Mouse (Mus musculus) intestine, embryonic 15.5 days (tissue): ENCODE data around the gene 4933415A04Rik. TPM values are rescaled to one million over a fixed set of nuclear protein-coding genes. Genes with fewer than 3 reads are reported as not detected.

ENCODE experiments used
- ATAC-seq: fragments of 200-750 bp; cut with Nextera tagmentation; 2 replicates; pipeline ENCODE4 v1.8.0; 2017; ENCODE audit warnings: moderate TSS enrichment, moderate library complexity
- H3K27ac ChIP-seq: fragments of 300-500 bp; sonication (generic); 2 replicates; pipeline ENCODE4 v1.5.1; 2015; ENCODE audit warnings: mild to moderate bottlenecking, inconsistent platforms
- H3K27me3 ChIP-seq: fragments of 300-500 bp; sonication (generic); replicated peaks from 2 replicates; pipeline ENCODE4 v1.6.1; 2015; ENCODE audit warnings: inconsistent platforms
- H3K36me3 ChIP-seq: fragments of 300-500 bp; sonication (generic); 2 replicates; pipeline ENCODE4 v1.6.1; 2015; ENCODE audit warnings: inconsistent platforms
- H3K4me1 ChIP-seq: fragments of 300-500 bp; sonication (generic); replicated peaks from 2 replicates; pipeline ENCODE4 v1.6.1; 2015; ENCODE audit warnings: inconsistent platforms
- H3K4me2 ChIP-seq: fragments of 300-500 bp; sonication (generic); replicated peaks from 2 replicates; pipeline ENCODE4 v1.6.1; 2015; ENCODE audit warnings: mild to moderate bottlenecking, inconsistent platforms
- H3K4me3 ChIP-seq: fragments of 300-500 bp; sonication (generic); replicated peaks from 2 replicates; pipeline ENCODE4 v1.5.1; 2015; ENCODE audit warnings: inconsistent platforms
- H3K9ac ChIP-seq: fragments of 300-500 bp; sonication (generic); 2 replicates; pipeline ENCODE4 v1.6.1; 2015; ENCODE audit warnings: inconsistent platforms
- H3K9me3 ChIP-seq: fragments of 300-500 bp; sonication (generic); 2 replicates; pipeline ENCODE4 v1.6.1; 2016; ENCODE audit warnings: inconsistent platforms
- WGBS: fragments of 180-500 bp; shearing (Covaris S2); methylation state at CpG from one replicate; pipeline ENCODE4 v1.1.7; 2015; 5-methylcytosine and 5-hydroxymethylcytosine counted together
- polyA plus RNA-seq: library from polyadenylated mRNA; unstranded; fragments of >200 nt; fragmentation: Nextera tagmentation; extraction: Ambion mirVana; gene quantifications from 2 replicates; pipeline ENCODE4 v1.2.1, GENCODE M21; 2015

The 4933415A04Rik gene
- polyA plus RNA-seq, 1 experiment from 2014 or later = 4.4 TPM

DNA sequence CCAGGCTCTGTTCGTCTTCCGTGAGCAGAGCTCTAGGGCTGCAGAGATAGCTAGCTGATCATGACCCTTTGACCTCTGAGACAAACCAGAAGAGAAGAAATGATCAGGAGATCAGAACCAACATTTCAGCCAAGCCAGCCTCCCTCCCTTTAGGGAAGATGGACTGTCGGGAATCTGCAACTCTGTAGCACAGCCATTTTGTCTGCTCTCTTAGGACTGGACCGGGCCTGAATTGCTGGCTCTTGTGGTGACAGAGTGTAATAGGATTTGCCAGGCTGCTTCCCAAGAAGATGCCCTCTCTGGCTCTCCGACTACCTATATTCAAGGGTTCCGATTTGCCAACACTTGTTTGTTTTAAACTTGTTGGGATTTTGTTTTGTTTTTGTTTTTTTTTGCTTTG, 34.2 kb upstream of the 4933415A04Rik start:
- WGBS = 73% methylated on average over 6 of the region's 6 CpGs
- no peak overlapping the region for H3K4me2 ChIP-seq
- ATAC-seq = no peak

DNA sequence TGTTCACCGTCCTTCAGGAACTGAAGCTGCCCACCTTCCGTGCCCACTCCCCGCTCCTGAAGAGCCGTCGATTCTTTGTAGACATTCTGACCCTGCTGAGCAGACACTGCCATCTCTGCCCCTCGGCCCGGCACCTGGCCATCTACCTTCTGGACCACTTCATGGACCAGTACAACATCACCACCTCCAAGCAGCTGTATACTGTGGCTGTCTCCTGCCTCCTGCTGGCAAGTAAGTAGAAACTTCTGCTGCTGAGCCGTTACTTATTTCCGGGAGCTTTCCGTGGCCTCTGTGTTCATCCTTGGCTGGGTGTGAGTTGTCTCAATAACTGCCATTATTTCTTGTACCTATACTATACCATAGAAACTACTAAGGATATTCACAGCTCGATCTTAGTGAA, 30.3 kb upstream of the 4933415A04Rik start:
- H3K4me3 ChIP-seq = no peak overlapping the region
- no peak for ATAC-seq
- H3K9ac ChIP-seq = no peak overlapping the region
- peaks cover 7% of the 10 kb centered on the region for H3K4me1 ChIP-seq
- H3K4me2 ChIP-seq = no peak overlapping the region
- no peak overlapping the region for H3K27ac ChIP-seq
- WGBS = 85% methylated on average over 11 of the region's 11 CpGs
- no peaks in the 10 kb centered on the region for H3K9me3 ChIP-seq
- H3K27me3 ChIP-seq = no peaks in the 10 kb centered on the region
- peaks cover 8% of the 10 kb centered on the region; the same call in 1 of the 2 replicates for H3K36me3 ChIP-seq

More for the DNA sequence above, 34.2 kb upstream of the 4933415A04Rik start:
- H3K36me3 ChIP-seq = peaks cover 3% of the 10 kb centered on the region; the same call in 1 of the 2 replicates
- H3K9me3 ChIP-seq = no peaks in the 10 kb centered on the region
- H3K4me1 ChIP-seq = peaks cover 35% of the 10 kb centered on the region
- H3K27ac ChIP-seq = no peak overlapping the region
- H3K4me3 ChIP-seq = no peak overlapping the region
- no peaks in the 10 kb centered on the region for H3K27me3 ChIP-seq
- H3K9ac ChIP-seq = no peak overlapping the region

DNA sequence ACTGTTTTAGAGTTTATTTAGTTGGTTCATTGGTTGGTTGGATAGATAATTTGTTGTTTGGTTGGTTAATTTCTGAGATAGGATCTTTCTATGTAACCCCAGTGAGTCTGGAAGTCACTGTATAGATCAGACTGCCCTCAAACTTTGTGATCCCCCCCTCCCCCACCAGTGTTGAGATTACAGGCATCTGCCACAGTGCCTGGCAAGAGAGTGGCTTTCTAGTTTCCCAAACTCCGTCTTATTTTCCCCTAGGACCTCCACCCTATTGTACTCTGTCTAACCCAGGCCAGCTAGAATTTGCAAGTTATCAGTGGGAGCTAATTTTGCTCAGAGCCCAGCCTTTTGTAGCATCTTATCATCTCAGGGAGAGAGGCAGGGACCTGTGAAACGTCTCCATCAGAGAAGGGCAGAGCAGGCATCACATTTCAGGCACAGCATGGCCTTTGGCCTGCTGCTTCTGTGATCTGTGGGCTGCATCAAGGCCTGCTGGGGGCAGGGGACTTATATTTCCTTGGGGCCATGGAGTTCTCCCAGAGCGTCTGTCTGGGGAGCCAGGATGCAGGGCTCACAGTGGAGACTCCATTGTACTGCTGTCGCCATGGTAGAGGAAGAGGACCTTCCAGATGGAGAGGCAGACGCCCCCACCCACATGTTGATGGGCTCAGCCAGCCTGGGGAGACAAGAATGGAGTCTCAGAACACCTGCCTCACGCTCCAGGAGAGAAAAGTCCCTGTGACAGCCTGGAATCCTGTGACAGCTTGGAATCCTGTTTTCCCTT, 27.1 kb upstream of the 4933415A04Rik start:
- Histone ChIP-seq H3K36me3 (peaks cover 8% of the 10 kb centered on the region; the same call in 1 of the 2 replicates), H3K9me3 (no peaks in the 10 kb centered on the region), H3K27me3 (no peaks in the 10 kb centered on the region), H3K9ac (no peak overlapping the region), H3K4me2 (no peak overlapping the region), H3K4me1 (peaks cover under 1% of the 10 kb centered on the region; the same call in 1 of the 2 replicates), H3K27ac (no peak overlapping the region), H3K4me3 (no peak overlapping the region)
- WGBS = 30% methylated on average over 6 of the region's 6 CpGs
- ATAC-seq = no peak

DNA sequence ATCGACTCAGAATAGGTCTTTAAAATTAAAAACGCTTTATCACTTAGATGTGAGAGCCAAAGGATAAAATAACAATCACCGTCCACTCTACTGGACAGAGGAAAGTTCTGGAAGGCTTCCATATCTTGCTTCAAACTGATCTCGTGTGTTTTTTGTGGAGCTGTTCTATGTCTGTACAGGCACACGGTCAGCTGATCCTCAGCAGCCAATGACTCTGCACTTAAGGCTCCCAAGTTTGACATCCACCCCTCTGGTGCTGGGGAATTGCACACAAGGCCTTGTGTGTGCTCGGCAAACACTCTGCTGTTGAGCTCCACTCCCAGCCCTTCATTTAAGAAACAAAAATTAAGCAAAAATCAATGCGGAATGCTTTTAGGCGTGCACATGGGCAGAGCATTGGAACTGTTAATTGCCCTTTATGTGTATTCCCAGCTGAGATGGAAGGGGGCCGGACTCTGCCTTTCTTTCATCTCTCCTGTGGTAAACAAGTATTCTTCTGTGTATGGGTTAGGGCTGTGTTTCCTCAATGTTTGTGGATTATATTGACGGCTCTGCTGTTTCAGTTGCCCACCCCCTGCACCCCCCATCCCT, 23.1 kb upstream of the 4933415A04Rik start:
- peaks cover 14% of the 10 kb centered on the region; the same call in 1 of the 2 replicates for H3K4me1 ChIP-seq
- no peak overlapping the region for H3K4me2 ChIP-seq
- H3K27ac ChIP-seq = no peak overlapping the region
- H3K36me3 ChIP-seq = 0 out of 2 replicates have a peak, but pooled peaks cover 3% of the 10 kb centered on the region
- H3K4me3 ChIP-seq = no peak overlapping the region
- no peak overlapping the region for H3K9ac ChIP-seq
- ATAC-seq = no peak
- no peaks in the 10 kb centered on the region for H3K27me3 ChIP-seq
- 59% methylated on average over 10 of the region's 10 CpGs for WGBS
- H3K9me3 ChIP-seq = no peaks in the 10 kb centered on the region

DNA sequence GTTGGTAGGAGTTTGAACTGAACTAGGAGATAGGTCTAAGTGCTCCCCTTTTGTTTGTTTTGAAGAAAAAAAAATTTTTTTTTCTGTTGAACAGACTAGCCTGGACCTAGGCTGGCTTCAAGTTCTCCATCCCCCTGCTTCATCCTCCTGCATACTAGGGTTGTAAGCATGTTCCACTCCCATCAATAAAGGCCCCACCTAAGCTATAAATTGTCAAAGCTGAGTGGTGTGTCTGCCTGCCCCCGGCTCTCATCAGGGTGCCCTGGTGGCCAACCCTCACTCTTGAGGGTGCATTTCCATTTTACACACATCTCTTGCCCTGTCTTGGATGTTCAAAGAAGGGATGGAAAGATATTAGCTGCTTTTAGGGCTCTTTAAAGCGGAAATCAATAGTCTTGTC, 21.4 kb upstream of the 4933415A04Rik start:
- Histone ChIP-seq H3K36me3 (no peaks in the 10 kb centered on the region), H3K4me3 (no peak overlapping the region), H3K9me3 (no peaks in the 10 kb centered on the region), H3K27ac (peak overlapping the region; percentile 65), H3K27me3 (no peaks in the 10 kb centered on the region), H3K9ac (no peak overlapping the region), H3K4me1 (peaks cover 19% of the 10 kb centered on the region; the same call in 1 of the 2 replicates), H3K4me2 (peak overlapping the region; percentile 39; the same call in 1 of the 2 replicates)
- ATAC-seq = peak; percentile 85
- 36% methylated on average over 2 of the region's 2 CpGs for WGBS

DNA sequence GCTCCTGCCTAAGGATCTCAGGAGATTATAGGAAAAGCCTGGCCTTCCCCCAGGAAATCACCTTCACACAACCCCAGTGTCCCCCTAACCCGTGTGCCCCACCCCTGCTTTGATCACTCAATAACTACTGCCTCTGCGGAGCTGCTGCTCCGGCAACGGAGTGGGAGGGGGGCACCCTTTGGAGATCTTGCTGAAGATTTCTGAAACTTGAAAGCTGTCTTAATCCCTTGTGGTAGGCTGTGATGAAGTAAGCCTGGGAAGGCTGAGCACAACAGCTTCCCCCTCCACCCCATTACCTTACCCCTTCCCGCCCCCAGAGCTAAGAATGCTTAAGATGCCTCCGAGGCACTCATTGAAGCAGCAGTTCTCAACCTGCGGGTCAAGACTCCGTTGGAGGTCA, 21.0 kb upstream of the 4933415A04Rik start:
- Histone ChIP-seq H3K27me3 (no peaks in the 10 kb centered on the region), H3K4me2 (peak overlapping the region; percentile 39; the same call in 1 of the 2 replicates), H3K27ac (peak overlapping the region; percentile 65), H3K9ac (no peak overlapping the region), H3K4me3 (no peak overlapping the region), H3K9me3 (no peaks in the 10 kb centered on the region), H3K36me3 (no peaks in the 10 kb centered on the region), H3K4me1 (peaks cover 19% of the 10 kb centered on the region; the same call in 1 of the 2 replicates)
- WGBS = 22% methylated on average over 8 of the region's 8 CpGs
- peak; percentile 80 for ATAC-seq

DNA sequence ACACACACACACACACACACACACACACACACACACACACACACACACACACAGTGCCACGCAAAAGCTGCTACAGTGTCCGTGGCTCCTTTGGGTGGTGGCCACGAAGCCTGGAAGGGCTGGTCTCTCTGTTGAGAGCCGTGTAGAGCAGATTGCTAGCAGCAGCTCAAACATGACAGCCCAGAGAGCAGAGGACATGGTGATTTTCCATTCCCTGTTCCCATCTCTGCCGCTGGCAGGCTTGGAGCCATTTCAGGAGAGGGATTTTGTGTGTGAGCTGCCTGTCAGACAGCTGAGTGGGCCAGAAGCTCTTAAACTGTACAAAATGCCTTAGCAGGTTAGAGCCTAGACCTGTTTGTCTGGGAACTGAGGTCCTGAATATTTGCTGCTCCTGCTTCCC, 20.1 kb upstream of the 4933415A04Rik start:
- Histone ChIP-seq H3K4me2 (no peak overlapping the region), H3K27me3 (no peaks in the 10 kb centered on the region), H3K4me3 (no peak overlapping the region), H3K9ac (no peak overlapping the region), H3K9me3 (no peaks in the 10 kb centered on the region), H3K4me1 (peaks cover 19% of the 10 kb centered on the region; the same call in 1 of the 2 replicates), H3K27ac (0 out of 2 replicates have a peak overlapping the region, but pooled peaks have one; percentile 9), H3K36me3 (no peaks in the 10 kb centered on the region)
- 70% methylated on average over 5 of the region's 5 CpGs for WGBS
- no peak for ATAC-seq

DNA sequence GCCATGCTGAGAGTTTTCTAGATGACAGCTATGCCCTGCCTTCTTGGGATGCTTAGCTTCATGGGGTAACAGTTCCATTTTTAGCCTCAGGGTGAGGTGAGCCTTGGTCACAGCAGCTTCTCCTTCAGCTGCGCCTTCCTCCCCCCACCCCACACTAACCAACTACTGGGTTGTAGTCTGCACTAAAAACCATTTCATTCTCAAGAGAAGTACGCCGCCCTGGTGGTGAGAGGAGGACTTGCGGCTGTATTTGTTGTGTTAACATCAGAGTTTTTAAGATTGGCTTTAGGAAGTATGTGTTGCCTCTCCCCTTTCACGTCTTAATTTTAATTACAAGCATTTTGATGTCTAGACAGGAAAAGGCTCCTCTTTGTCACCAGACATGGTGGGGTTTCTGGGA, 18.6 kb upstream of the 4933415A04Rik start:
- Histone ChIP-seq H3K9me3 (no peaks in the 10 kb centered on the region), H3K27ac (no peak overlapping the region), H3K9ac (no peak overlapping the region), H3K36me3 (no peaks in the 10 kb centered on the region), H3K4me2 (no peak overlapping the region), H3K4me3 (no peak overlapping the region), H3K27me3 (no peaks in the 10 kb centered on the region), H3K4me1 (peaks cover 19% of the 10 kb centered on the region; the same call in 1 of the 2 replicates)
- 64% methylated on average over 5 of the region's 5 CpGs for WGBS
- no peak for ATAC-seq

DNA sequence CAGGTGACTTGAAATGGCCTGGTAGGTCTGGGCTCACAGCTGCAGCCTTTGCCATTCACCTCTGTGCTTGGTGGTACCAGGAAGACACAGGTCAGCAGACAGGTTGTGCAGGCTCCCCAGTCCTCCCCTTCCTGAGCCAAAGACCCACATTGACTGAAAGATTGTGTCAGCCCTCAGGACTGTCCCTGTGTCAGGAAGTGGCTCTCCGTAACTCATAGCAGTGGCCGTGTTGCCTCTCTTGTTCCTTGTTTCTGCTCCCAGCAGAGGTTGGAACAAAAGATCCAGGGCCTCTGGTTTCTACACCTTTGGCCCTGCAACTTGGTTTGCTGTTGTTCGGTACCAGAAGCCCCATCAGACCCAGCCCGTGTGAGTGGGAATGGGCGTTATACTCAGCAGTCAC, 17.7 kb upstream of the 4933415A04Rik start:
- Histone ChIP-seq H3K4me2 (no peak overlapping the region), H3K27ac (peak overlapping the region; percentile 58), H3K4me3 (no peak overlapping the region), H3K9ac (no peak overlapping the region), H3K36me3 (no peaks in the 10 kb centered on the region), H3K27me3 (no peaks in the 10 kb centered on the region), H3K9me3 (no peaks in the 10 kb centered on the region), H3K4me1 (0 out of 2 replicates have a peak, but pooled peaks cover 19% of the 10 kb centered on the region)
- no peak for ATAC-seq
- WGBS = 61% methylated on average over 5 of the region's 5 CpGs

DNA sequence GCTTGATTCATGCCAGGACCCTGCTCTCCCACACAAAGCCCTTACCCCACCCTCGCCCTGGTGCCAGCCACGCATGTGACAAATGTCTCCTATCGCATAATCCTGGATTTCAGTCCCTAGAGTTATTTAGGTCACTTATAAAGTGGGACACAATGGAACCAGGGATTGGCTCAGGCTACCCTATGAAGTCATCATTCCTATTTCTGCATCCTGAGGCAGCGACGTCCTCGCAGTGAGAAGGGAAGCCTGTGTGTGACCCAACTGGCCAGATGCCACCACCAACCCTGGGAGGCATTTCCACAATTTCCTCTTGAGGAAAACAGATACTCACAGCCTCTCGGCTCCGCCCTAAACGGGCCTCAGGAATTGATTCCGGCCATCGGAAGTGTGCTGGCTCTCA, 17.2 kb upstream of the 4933415A04Rik start:
- 0 out of 2 replicates have a peak, but pooled peaks cover 19% of the 10 kb centered on the region for H3K4me1 ChIP-seq

DNA sequence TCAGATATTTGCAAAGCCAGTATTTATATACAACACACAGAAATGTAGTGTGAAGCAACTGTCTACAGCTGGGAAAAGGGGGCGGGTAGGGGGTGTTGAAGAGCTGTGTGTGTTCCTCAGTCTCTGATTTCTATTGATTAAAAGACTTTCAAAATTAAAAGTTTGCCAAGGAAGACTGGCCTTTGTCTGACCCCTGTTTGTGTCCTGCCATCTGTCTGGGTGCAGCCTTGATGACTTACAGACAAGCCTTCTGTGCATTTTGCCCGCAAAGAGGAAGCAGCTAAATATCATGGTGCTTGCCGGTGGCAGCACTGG, 11.8 kb upstream of the 4933415A04Rik start:
- H3K9ac ChIP-seq = 0 out of 2 replicates have a peak overlapping the region, but pooled peaks have one; percentile 10
- ATAC-seq = peak; percentile 15; the same call in 1 of the 2 replicates
- H3K27me3 ChIP-seq = no peaks in the 10 kb centered on the region
- H3K36me3 ChIP-seq = no peaks in the 10 kb centered on the region
- no peak overlapping the region for H3K4me3 ChIP-seq
- H3K9me3 ChIP-seq = no peaks in the 10 kb centered on the region
- peak overlapping the region; percentile 68; the same call in 1 of the 2 replicates for H3K27ac ChIP-seq
- H3K4me1 ChIP-seq = peaks cover 16% of the 10 kb centered on the region
- WGBS = 26% methylated on average over 3 of the region's 3 CpGs
- peak overlapping the region; percentile 32 for H3K4me2 ChIP-seq

More for the DNA sequence above, 17.2 kb upstream of the 4933415A04Rik start:
- no peak for ATAC-seq
- Histone ChIP-seq H3K9ac (no peak overlapping the region), H3K27me3 (no peaks in the 10 kb centered on the region), H3K4me3 (no peak overlapping the region), H3K9me3 (no peaks in the 10 kb centered on the region), H3K36me3 (no peaks in the 10 kb centered on the region), H3K27ac (peak overlapping the region; percentile 58), H3K4me2 (no peak overlapping the region)
- 72% methylated on average over 11 of the region's 11 CpGs for WGBS

DNA sequence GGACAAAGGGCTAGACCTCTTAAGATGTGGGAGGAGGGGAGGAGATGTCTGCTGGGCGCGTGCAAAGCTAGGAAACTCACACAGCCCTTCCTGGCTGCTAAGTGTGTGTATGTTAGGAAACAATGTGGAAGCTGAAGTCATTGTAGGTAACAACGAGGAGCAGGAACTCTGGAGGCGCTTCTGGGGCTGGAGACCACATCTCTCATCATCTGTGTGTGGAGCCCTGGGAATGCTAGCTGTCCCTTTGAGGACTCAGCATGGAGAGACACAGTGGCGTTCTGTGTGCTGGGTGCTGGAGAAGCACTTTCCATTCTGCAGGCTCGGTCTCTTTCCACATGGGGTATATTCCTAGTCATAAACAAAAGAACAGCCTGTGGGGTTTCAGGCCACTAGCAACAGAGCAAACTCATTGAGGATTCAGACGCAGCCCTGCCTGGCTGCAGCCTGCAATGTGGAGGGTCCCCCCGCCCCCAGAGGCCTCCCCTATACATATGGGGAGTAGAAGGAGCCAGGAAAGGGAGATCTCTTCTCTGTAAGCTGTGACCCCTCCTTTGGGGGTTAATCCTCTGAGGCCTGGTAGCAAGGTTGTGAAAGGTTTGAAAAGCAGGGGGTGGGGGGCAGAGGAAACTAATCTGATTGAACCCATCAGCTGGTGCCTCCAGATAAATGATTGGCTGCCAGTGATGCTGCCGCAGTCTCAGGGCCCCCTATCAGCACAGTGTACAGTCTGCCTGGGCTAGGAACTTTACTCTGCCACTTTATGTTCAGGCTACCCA, 11.3 kb upstream of the 4933415A04Rik start:
- Histone ChIP-seq H3K4me2 (peak overlapping the region; percentile 32), H3K4me1 (peaks cover 16% of the 10 kb centered on the region), H3K36me3 (no peaks in the 10 kb centered on the region), H3K9me3 (no peaks in the 10 kb centered on the region), H3K9ac (0 out of 2 replicates have a peak overlapping the region, but pooled peaks have one; percentile 10), H3K27me3 (no peaks in the 10 kb centered on the region), H3K4me3 (no peak overlapping the region), H3K27ac (peak overlapping the region; percentile 68)
- 20% methylated on average over 9 of the region's 9 CpGs for WGBS
- ATAC-seq = peak; percentile 73
